Mouse (Mus musculus) CH12.LX (cell line): ENCODE measurements around the gene Gm12184. TPM values are rescaled to one million over a fixed set of nuclear protein-coding genes. Genes with fewer than 3 reads are reported as not detected.

Experiments used
- DNase-seq: peaks from one replicate; pipeline ENCODE4 v3.0.0-alpha.2; 2013; ENCODE audit errors: extremely low read depth
- H3K27ac ChIP-seq: 2 replicates; pipeline ENCODE4 v1.5.1; 2012; ENCODE audit warnings: low read depth, mild to moderate bottlenecking, control low read depth, moderate library complexity; ENCODE audit not compliant: insufficient read depth
- H3K27me3 ChIP-seq: replicated peaks from 2 replicates; pipeline ENCODE3; 2012; ENCODE audit warnings: inconsistent platforms
- H3K36me3 ChIP-seq, 2 experiments: replicated peaks in 1 of 2; 2 replicates each; pipeline versions ENCODE3 to v1.6.1; 2012; ENCODE audit warnings: inconsistent platforms in 1 of 2, low read length in 1 of 2, mild to moderate bottlenecking in 1 of 2, mixed read lengths in 1 of 2, moderate library complexity in 1 of 2; ENCODE audit not compliant: control insufficient read depth in 1 of 2, insufficient read depth in 1 of 2
- H3K4me1 ChIP-seq, 2 experiments: 2 replicates each; pipeline ENCODE4 v1.6.1; 2012; ENCODE audit warnings: inconsistent platforms in 1 of 2, moderate library complexity in 1 of 2; ENCODE audit not compliant: insufficient read depth in 2 of 2, control insufficient read depth in 1 of 2
- H3K4me2 ChIP-seq: 2 replicates; pipeline ENCODE4 v1.6.1; 2012; ENCODE audit warnings: low read depth, mild to moderate bottlenecking, control low read depth; ENCODE audit not compliant: poor library complexity, insufficient read depth, severe bottlenecking
- H3K4me3 ChIP-seq, 3 experiments: fragments of 150-350 bp in 1 of 3; sonication (generic) in 1 of 3; replicated peaks in 1 of 3; 2 replicates each; pipeline versions ENCODE3 to v1.5.1; 2011 to 2012; ENCODE audit warnings: low read depth in 2 of 3, low read length in 2 of 3, mild to moderate bottlenecking in 2 of 3, moderate library complexity in 2 of 3, control low read depth in 1 of 3, improper control_type of control experiment in 1 of 3, inconsistent platforms in 1 of 3, mixed read lengths in 1 of 3; ENCODE audit not compliant: poor library complexity in 1 of 3
- H3K79me2 ChIP-seq: replicated peaks from 2 replicates; pipeline ENCODE4 v1.6.1; 2012; ENCODE audit warnings: mild to moderate bottlenecking, moderate library complexity; ENCODE audit not compliant: control insufficient read depth, poor library complexity, insufficient read depth, severe bottlenecking; ENCODE audit errors: extremely low read depth
- H3K9ac ChIP-seq: 2 replicates; pipeline ENCODE4 v1.6.1; 2012; ENCODE audit warnings: low read depth, mild to moderate bottlenecking, control low read depth, moderate library complexity; ENCODE audit not compliant: insufficient read depth
- H3K9me3 ChIP-seq: replicated peaks from 2 replicates; pipeline ENCODE3; 2012; ENCODE audit warnings: low read length, inconsistent platforms, mixed read lengths
- BHLHE40 ChIP-seq: IDR thresholded peaks from 2 replicates; pipeline ENCODE4 v1.6.1; 2011; ENCODE audit warnings: mild to moderate bottlenecking, low read depth, low read length, improper control_type of control experiment
- CHD1 ChIP-seq: IDR thresholded peaks from 2 replicates; pipeline ENCODE4 v1.6.1; 2012; ENCODE audit warnings: low read depth, low read length, improper control_type of control experiment, inconsistent platforms
- CHD2 ChIP-seq: IDR thresholded peaks from 2 replicates; pipeline ENCODE4 v1.6.1; 2011; ENCODE audit warnings: low read length, improper control_type of control experiment
- CTCF ChIP-seq, 2 experiments: IDR thresholded peaks in 1 of 2; conservative IDR thresholded peaks in 1 of 2; 2 replicates each; pipeline ENCODE4 v1.5.1; 2011 to 2012; ENCODE audit warnings: low read depth in 2 of 2, low read length in 2 of 2, improper control_type of control experiment in 1 of 2, inconsistent platforms in 1 of 2, mild to moderate bottlenecking in 1 of 2, moderate library complexity in 1 of 2
- E2F4 ChIP-seq: IDR thresholded peaks from 2 replicates; pipeline ENCODE4 v1.6.1; 2011; ENCODE audit warnings: low read depth, low read length, improper control_type of control experiment; ENCODE audit not compliant: insufficient replicate concordance
- ELF1 ChIP-seq: IDR thresholded peaks from 2 replicates; pipeline ENCODE4 v1.6.1; 2014; ENCODE audit warnings: low read depth, mild to moderate bottlenecking, inconsistent platforms, low read length, improper control_type of control experiment
- EP300 ChIP-seq: IDR thresholded peaks from 2 replicates; pipeline ENCODE4 v1.6.1; 2011; ENCODE audit warnings: low read length, improper control_type of control experiment
- ETS1 ChIP-seq: conservative IDR thresholded peaks from 2 replicates; pipeline ENCODE4 v1.6.1; 2012; ENCODE audit warnings: low read depth, mild to moderate bottlenecking, inconsistent platforms, low read length, improper control_type of control experiment, moderate library complexity
- GABPA ChIP-seq: IDR thresholded peaks from 2 replicates; pipeline ENCODE4 v1.6.1; 2012; ENCODE audit warnings: low read depth, low read length, improper control_type of control experiment, inconsistent platforms; ENCODE audit not compliant: insufficient replicate concordance
- IRF4 ChIP-seq: IDR thresholded peaks from 2 replicates; pipeline ENCODE4 v1.6.1; 2014; ENCODE audit warnings: low read depth, mild to moderate bottlenecking, inconsistent platforms, low read length, improper control_type of control experiment
- JUN ChIP-seq: IDR thresholded peaks from 2 replicates; pipeline ENCODE4 v1.6.1; 2011; ENCODE audit warnings: low read depth, mild to moderate bottlenecking, low read length, improper control_type of control experiment, moderate library complexity; ENCODE audit not compliant: insufficient read depth
- JUND ChIP-seq: conservative IDR thresholded peaks from 2 replicates; pipeline ENCODE4 v1.6.1; 2011; ENCODE audit warnings: low read depth, low read length, improper control_type of control experiment
- KAT2A ChIP-seq: IDR thresholded peaks from 2 replicates; pipeline ENCODE4 v1.6.1; 2012; ENCODE audit warnings: low read length, improper control_type of control experiment, inconsistent platforms; ENCODE audit not compliant: insufficient replicate concordance
- MAFK ChIP-seq: IDR thresholded peaks from 2 replicates; pipeline ENCODE4 v1.6.1; 2011; ENCODE audit warnings: low read length, improper control_type of control experiment; ENCODE audit not compliant: insufficient replicate concordance
- MAX ChIP-seq: IDR thresholded peaks from 2 replicates; pipeline ENCODE4 v1.6.1; 2011; ENCODE audit warnings: low read length, improper control_type of control experiment
- MEF2A ChIP-seq: IDR thresholded peaks from 2 replicates; pipeline ENCODE4 v1.6.1; 2014; ENCODE audit warnings: low read depth, mild to moderate bottlenecking, inconsistent platforms, low read length, improper control_type of control experiment, borderline replicate concordance
- NELFE ChIP-seq: IDR thresholded peaks from 2 replicates; pipeline ENCODE4 v1.6.1; 2011; ENCODE audit warnings: low read depth, low read length, improper control_type of control experiment
- NRF1 ChIP-seq: IDR thresholded peaks from 2 replicates; pipeline ENCODE4 v1.6.1; 2014; ENCODE audit warnings: low read depth, mild to moderate bottlenecking, inconsistent platforms, low read length, improper control_type of control experiment, moderate library complexity
- POLR2A ChIP-seq: IDR thresholded peaks from 2 replicates; pipeline ENCODE4 v1.6.1; 2011; ENCODE audit warnings: low read depth, mild to moderate bottlenecking, improper control_type of control experiment, low read length
- POLR2AphosphoS2 ChIP-seq: IDR thresholded peaks from 2 replicates; pipeline ENCODE4 v1.6.1; 2011; ENCODE audit warnings: low read depth, low read length, improper control_type of control experiment
- RAD21 ChIP-seq: IDR thresholded peaks from 2 replicates; pipeline ENCODE4 v1.6.1; 2011; ENCODE audit warnings: low read depth, mild to moderate bottlenecking, low read length, improper control_type of control experiment, moderate library complexity
- RCOR1 ChIP-seq: conservative IDR thresholded peaks from 2 replicates; pipeline ENCODE4 v1.6.1; 2012; ENCODE audit warnings: low read depth, mild to moderate bottlenecking, inconsistent platforms, low read length, improper control_type of control experiment
- SIN3A ChIP-seq: IDR thresholded peaks from 2 replicates; pipeline ENCODE4 v1.6.1; 2012; ENCODE audit warnings: low read length, improper control_type of control experiment, inconsistent platforms
- SMC3 ChIP-seq: IDR thresholded peaks from 2 replicates; pipeline ENCODE4 v1.6.1; 2011; ENCODE audit warnings: low read depth, low read length, improper control_type of control experiment
- TBP ChIP-seq: conservative IDR thresholded peaks from 2 replicates; pipeline ENCODE4 v1.6.1; 2011; ENCODE audit warnings: low read depth, low read length, improper control_type of control experiment
- TCF12 ChIP-seq: IDR thresholded peaks from 2 replicates; pipeline ENCODE4 v1.6.1; 2014; ENCODE audit warnings: low read depth, mild to moderate bottlenecking, inconsistent platforms, low read length, improper control_type of control experiment
- UBTF ChIP-seq: IDR thresholded peaks from 2 replicates; pipeline ENCODE4 v1.6.1; 2012; ENCODE audit warnings: low read depth, mild to moderate bottlenecking, inconsistent platforms, low read length, improper control_type of control experiment, moderate library complexity
- USF1 ChIP-seq: IDR thresholded peaks from 2 replicates; pipeline ENCODE4 v1.6.1; 2014; ENCODE audit warnings: low read depth, mild to moderate bottlenecking, inconsistent platforms, low read length, improper control_type of control experiment
- USF2 ChIP-seq: conservative IDR thresholded peaks from 2 replicates; pipeline ENCODE4 v1.6.1; 2011; ENCODE audit warnings: low read depth, low read length, improper control_type of control experiment
- ZC3H11A ChIP-seq: IDR thresholded peaks from 2 replicates; pipeline ENCODE4 v1.6.1; 2012; ENCODE audit warnings: low read depth, mild to moderate bottlenecking, inconsistent platforms, low read length, improper control_type of control experiment
- ZMIZ1 ChIP-seq: IDR thresholded peaks from 2 replicates; pipeline ENCODE4 v1.6.1; 2012; ENCODE audit warnings: low read depth, mild to moderate bottlenecking, inconsistent platforms, low read length, improper control_type of control experiment
- ZNF384 ChIP-seq: IDR thresholded peaks from 2 replicates; pipeline ENCODE4 v1.6.1; 2012; ENCODE audit warnings: low read depth, low read length, improper control_type of control experiment, inconsistent platforms
- dilution Hi-C: fragments of 300-500 bp; cut with MboI; formaldehyde crosslinking; loops from 2 replicates; pipeline ENCODE4 v1.14.3; 2020; ENCODE audit warnings: low sequenced_read_pairs; ENCODE audit not compliant: extremely low pct_unique_long_range_greater_than_20kb, extremely low pct_ligation_motif_present
- in situ Hi-C: fragments of 300-500 bp; cut with MboI; formaldehyde crosslinking; loops from 3 replicates; pipeline ENCODE4 v1.14.3; 2019; ENCODE audit warnings: low sequenced_read_pairs, low pct_ligation_motif_present, low pct_unique_long_range_greater_than_20kb, mixed read lengths
- polyA plus RNA-seq: library from polyadenylated mRNA; unstranded; fragments of >175 nt; gene quantifications from 2 replicates; pipeline ENCODE4 v1.2.1, GENCODE M21; 2012; ENCODE audit warnings: low read depth; ENCODE audit not compliant: insufficient read length
- total RNA-seq, 2 experiments: library from RNA; depleted of rRNA; stranded (reverse); fragments of 300-350 nt in 1 of 2; fragments of >200 nt in 1 of 2; gene quantifications; 2 replicates each; pipeline ENCODE4 v1.2.3; 2012 to 2014

The Gm12184 gene
- total and polyA plus RNA-seq, 3 experiments, result 5.6 to 51.6 (median 7.1) TPM

GRCm38 (mm10) chr11:48809434-48809830 is 17.0 kb downstream of the Gm12184 start:
- Histone ChIP-seq H3K4me3 (no peak overlapping the region), H3K27ac (no peak overlapping the region), H3K9me3 (no peaks in the 10 kb centered on the region), H3K9ac (no peak overlapping the region), H3K4me1 (peaks cover 0 to 54% of the 10 kb centered on the region in 2 experiments; a peak in 2 of 4 replicates), H3K79me2 (peaks cover 8% of the 10 kb centered on the region), H3K4me2 (no peak overlapping the region), H3K36me3 (peaks cover 80 to 96% of the 10 kb centered on the region in 2 experiments), H3K27me3 (no peaks in the 10 kb centered on the region)
- no peak for TF ChIP-seq EP300
- TF ChIP-seq POLR2AphosphoS2, result peak; percentile 12; the same call in 1 of the 2 replicates
- TF ChIP-seq CTCF (conservative IDR thresholded peaks at IDR 0.05 in 1 of 2, IDR thresholded peaks at IDR 0.05 in 1 of 2; ENCODE audit: low read depth in 2 of 2, low read length in 2 of 2), result no peak
- in situ Hi-C loops (no loop called here), dilution Hi-C loops (no loop called here)
- DNase-seq, result no peak

- in situ Hi-C loops, result no loop called here
- H3K36me3 ChIP-seq, result peaks cover 85 to 97% of the 10 kb centered on the region in 2 experiments
- H3K9me3 ChIP-seq, result no peaks in the 10 kb centered on the region
- dilution Hi-C loops, result no loop called here
- H3K4me2 ChIP-seq, result no peak overlapping the region
- H3K9ac ChIP-seq, result no peak overlapping the region
- no peaks in the 10 kb centered on the region for H3K27me3 ChIP-seq
- H3K27ac ChIP-seq, result no peak overlapping the region
- peaks cover 3 to 54% of the 10 kb centered on the region in 2 experiments; a peak in 3 of 4 replicates for H3K4me1 ChIP-seq
- no peak overlapping the region for H3K4me3 ChIP-seq
- no peak for DNase-seq
- peaks cover 10% of the 10 kb centered on the region for H3K79me2 ChIP-seq
- TF ChIP-seq EP300, result no peak
- TF ChIP-seq USF1, result no peak
- TF ChIP-seq JUN, result no peak
- TF ChIP-seq IRF4, result no peak
- peak; percentile 65 for TF ChIP-seq ZMIZ1
- TF ChIP-seq UBTF, result no peak
- no peak for TF ChIP-seq GABPA
- TF ChIP-seq POLR2A, result peak; percentile 51
- no peak for TF ChIP-seq NRF1
- no peak for TF ChIP-seq JUND
- no peak for TF ChIP-seq BHLHE40
- no peak for TF ChIP-seq ZC3H11A
- no peak for TF ChIP-seq MAX
- peak; percentile 11; the same call in 1 of the 2 replicates for TF ChIP-seq POLR2AphosphoS2
- no peak for TF ChIP-seq E2F4
- no peak for TF ChIP-seq TCF12
- TF ChIP-seq ZNF384, result no peak
- TF ChIP-seq TBP, result no peak
- no peak for TF ChIP-seq NELFE
- no peak for TF ChIP-seq CTCF (conservative IDR thresholded peaks at IDR 0.05 in 1 of 2, IDR thresholded peaks at IDR 0.05 in 1 of 2; ENCODE audit: low read depth in 2 of 2, low read length in 2 of 2)
- TF ChIP-seq MEF2A, result no peak
- no peak; the same call in 1 of the 2 replicates for TF ChIP-seq SIN3A
- no peak for TF ChIP-seq SMC3
- no peak for TF ChIP-seq ELF1
- TF ChIP-seq KAT2A, result no peak
- 0 out of 2 replicates have a peak, but pooled peaks have one; percentile 7 for TF ChIP-seq CHD2
- no peak for TF ChIP-seq RAD21
- TF ChIP-seq USF2, result no peak
- TF ChIP-seq RCOR1, result no peak
- TF ChIP-seq CHD1, result no peak
- TF ChIP-seq MAFK, result no peak
- no peak for TF ChIP-seq ETS1
Measured at GRCm38 (mm10) chr11:48808737-48809433, 17.6 kb downstream of the Gm12184 start.
